Mouse (Mus musculus) lung, adult 2 months (tissue): ENCODE measurements around the gene Stat1.

Experiments
- CTCF ChIP-seq: fragments of 200-500 bp; IDR thresholded peaks from 2 replicates; pipeline ENCODE4 v1.5.1; 2011; ENCODE audit warnings: mild to moderate bottlenecking, low read length, control low read depth; ENCODE audit not compliant: insufficient read depth
- POLR2A ChIP-seq: fragments of 200-500 bp; IDR thresholded peaks from 2 replicates; pipeline ENCODE4 v1.6.1; 2011; ENCODE audit warnings: low read depth, mild to moderate bottlenecking, control low read depth, low read length, borderline replicate concordance; ENCODE audit errors: extremely low read depth

DNA sequence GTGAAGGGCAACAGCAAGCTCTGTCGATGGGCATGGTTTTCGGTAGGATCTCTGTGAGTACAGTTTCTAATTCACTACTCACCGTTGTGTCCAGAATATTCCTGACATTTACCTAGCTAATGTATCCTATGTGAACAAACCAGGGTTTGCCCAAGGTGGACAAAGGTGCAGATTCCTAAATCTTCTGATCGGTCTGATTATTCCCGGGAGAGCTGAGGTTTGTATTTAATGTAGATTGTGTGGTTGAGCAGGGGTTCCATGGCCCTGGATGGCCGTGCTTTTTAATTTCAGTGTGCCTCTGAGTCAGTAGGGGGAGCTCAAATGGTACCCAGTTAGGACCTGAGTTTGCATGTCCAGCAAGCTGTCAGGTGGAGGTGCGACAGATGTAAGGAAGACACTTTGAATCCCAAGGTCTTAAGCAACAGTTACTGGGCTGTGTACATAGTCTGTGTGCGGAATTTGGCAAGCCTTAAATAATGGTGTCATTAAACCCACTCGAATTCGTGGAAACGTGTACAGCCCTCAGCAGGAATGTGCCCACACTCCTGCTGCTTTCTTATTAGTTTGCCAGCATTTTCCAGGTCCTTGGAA is 12.6 kb downstream of the Stat1 start:
- TF ChIP-seq POLR2A (no peak), CTCF (no peak)
